Mouse (Mus musculus) kidney, adult 8-10 months (tissue): ENCODE results near the gene Icam4.
A peak's percentile ranks its signal among the peaks of the same experiment; 100 is the strongest.
"Not testable (repeated sequence)": the region's sequence is repeated elsewhere in the genome, so short reads cannot be mapped to it uniquely, and the experiment has no call there.

Experiments used
- DNase-seq, 2 experiments: peaks; one replicate each; pipeline ENCODE4 v3.0.0; 2022

Icam4 gene

GRCm38 (mm10) chr9:21036161-21036560 is 7.0 kb downstream of the Icam4 start:
- no peak for DNase-seq

GRCm38 (mm10) chr9:21036666-21037065 is 7.5 kb downstream of the Icam4 start:
- no peak for DNase-seq

- DNase-seq = no peak
These were observed 8.3 kb downstream of the Icam4 start for GRCm38 (mm10) chr9:21037481-21037891.

- DNase-seq = no peak
These were observed 10.6 kb downstream of the Icam4 start for GRCm38 (mm10) chr9:21039779-21040178.

GRCm38 (mm10) chr9:21041308-21041707 is 12.1 kb downstream of the Icam4 start:
- no peak for DNase-seq

GRCm38 (mm10) chr9:21043563-21043962 is 14.4 kb downstream of the Icam4 start:
- DNase-seq = no peak

GRCm38 (mm10) chr9:21044785-21045184 is 15.6 kb downstream of the Icam4 start:
- not testable (repeated sequence) for DNase-seq

- DNase-seq = no peak
These were observed 16.1 kb downstream of the Icam4 start for GRCm38 (mm10) chr9:21045235-21045634.

GRCm38 (mm10) chr9:21051578-21051977 is 22.4 kb downstream of the Icam4 start:
- no peak for DNase-seq

- no peak for DNase-seq
These were observed 33.8 kb downstream of the Icam4 start for GRCm38 (mm10) chr9:21062928-21063327.

GRCm38 (mm10) chr9:21067006-21067684 is 38.0 kb downstream of the Icam4 start, which contains the start of gene Zglp1:
Gene Zglp1 (minus strand): TSS chr9:21067093.
- DNase-seq = no peak

- DNase-seq = no peak
These were observed 43.5 kb downstream of the Icam4 start for GRCm38 (mm10) chr9:21072641-21073040.

GRCm38 (mm10) chr9:21073044-21073840 is 44.1 kb downstream of the Icam4 start, which contains the start of the genes Gm49373 and Fdx1l:
Gene Gm49373 (minus strand): TSS chr9:21073096.
Gene Fdx1l (minus strand): TSS chr9:21073614.
- DNase-seq = peak; percentile 90 to 92

- DNase-seq = peak in 1 of 2 experiments; percentile 6
These were observed 45.0 kb downstream of the Icam4 start for GRCm38 (mm10) chr9:21074173-21074572.

- no peak for DNase-seq
These were observed 46.5 kb downstream of the Icam4 start for GRCm38 (mm10) chr9:21075625-21076024.
